Mouse (Mus musculus) midbrain, postnatal 0 days (tissue): ENCODE results near the gene Tfap2e. TPM values are rescaled to one million over a fixed set of nuclear protein-coding genes. Genes with fewer than 3 reads are reported as not detected.

ENCODE experiments used
- ATAC-seq: fragments of 200-750 bp; cut with Nextera tagmentation; 2 replicates; pipeline ENCODE4 v1.8.0; 2017; ENCODE audit warnings: moderate number of reproducible peaks, mild to moderate bottlenecking, moderate TSS enrichment, moderate library complexity; ENCODE audit not compliant: low FRiP score
- DNase-seq: peaks from one replicate; pipeline ENCODE4 v3.0.0-alpha.2; 2015; ENCODE audit warnings: low spot score
- H3K27ac ChIP-seq: fragments of 300-500 bp; sonication (generic); 2 replicates; pipeline ENCODE4 v1.5.1; 2014; ENCODE audit warnings: low read depth, mild to moderate bottlenecking, low read length, mixed read lengths
- H3K27me3 ChIP-seq: fragments of 300-500 bp; sonication (generic); 2 replicates; pipeline ENCODE4 v1.6.1; 2014; ENCODE audit warnings: low read length, control low read depth, mixed read lengths; ENCODE audit not compliant: insufficient read depth
- H3K36me3 ChIP-seq: fragments of 300-500 bp; sonication (generic); 2 replicates; pipeline ENCODE4 v1.6.1; 2014; ENCODE audit warnings: low read length, control low read depth, mixed read lengths; ENCODE audit not compliant: insufficient read depth
- H3K4me1 ChIP-seq: fragments of 300-500 bp; sonication (generic); 2 replicates; pipeline ENCODE4 v1.6.1; 2014; ENCODE audit warnings: mild to moderate bottlenecking, control low read depth, antibody characterized with exemption, low read length, mixed read lengths; ENCODE audit not compliant: insufficient read depth
- H3K4me2 ChIP-seq: fragments of 300-500 bp; sonication (generic); 2 replicates; pipeline ENCODE4 v1.6.1; 2014; ENCODE audit warnings: low read depth, mild to moderate bottlenecking, low read length, mixed read lengths; ENCODE audit not compliant: poor library complexity, severe bottlenecking
- H3K4me3 ChIP-seq: fragments of 300-500 bp; sonication (generic); 2 replicates; pipeline ENCODE4 v1.5.1; 2014; ENCODE audit warnings: low read depth, mild to moderate bottlenecking, low read length, moderate library complexity
- H3K9ac ChIP-seq: fragments of 300-500 bp; sonication (generic); replicated peaks from 2 replicates; pipeline ENCODE4 v1.6.1; 2014; ENCODE audit warnings: mild to moderate bottlenecking, low read length, moderate library complexity, mixed read lengths; ENCODE audit not compliant: poor library complexity, severe bottlenecking
- H3K9me3 ChIP-seq: fragments of 300-500 bp; sonication (generic); 2 replicates; pipeline ENCODE4 v1.6.1; 2016; ENCODE audit warnings: low read length, control low read depth
- CTCF ChIP-seq: IDR thresholded peaks from 2 replicates; pipeline ENCODE4 v1.5.1; 2016; ENCODE audit warnings: antibody characterized with exemption, mild to moderate bottlenecking
- WGBS: fragments of 180-500 bp; shearing (Covaris S2); extraction: QIAGEN DNeasy Blood & Tissue Kit; methylation state at CpG from one replicate; pipeline ENCODE4 v1.1.7; 2014; 5-methylcytosine and 5-hydroxymethylcytosine counted together
- polyA plus RNA-seq: library from polyadenylated mRNA; unstranded; fragments of >200 nt; fragmentation: Nextera tagmentation; extraction: Ambion mirVana; gene quantifications from 2 replicates; pipeline ENCODE4 v1.2.1, GENCODE M21; 2015
- total RNA-seq: library from RNA; depleted of rRNA; stranded (reverse); fragments of >200 nt; gene quantifications from 2 replicates; pipeline ENCODE4 v1.2.3, GENCODE M21; 2014

The Tfap2e gene
- total and polyA plus RNA-seq, 2 experiments from 2014 or later: 0.31 TPM; not detected in 1

DNA sequence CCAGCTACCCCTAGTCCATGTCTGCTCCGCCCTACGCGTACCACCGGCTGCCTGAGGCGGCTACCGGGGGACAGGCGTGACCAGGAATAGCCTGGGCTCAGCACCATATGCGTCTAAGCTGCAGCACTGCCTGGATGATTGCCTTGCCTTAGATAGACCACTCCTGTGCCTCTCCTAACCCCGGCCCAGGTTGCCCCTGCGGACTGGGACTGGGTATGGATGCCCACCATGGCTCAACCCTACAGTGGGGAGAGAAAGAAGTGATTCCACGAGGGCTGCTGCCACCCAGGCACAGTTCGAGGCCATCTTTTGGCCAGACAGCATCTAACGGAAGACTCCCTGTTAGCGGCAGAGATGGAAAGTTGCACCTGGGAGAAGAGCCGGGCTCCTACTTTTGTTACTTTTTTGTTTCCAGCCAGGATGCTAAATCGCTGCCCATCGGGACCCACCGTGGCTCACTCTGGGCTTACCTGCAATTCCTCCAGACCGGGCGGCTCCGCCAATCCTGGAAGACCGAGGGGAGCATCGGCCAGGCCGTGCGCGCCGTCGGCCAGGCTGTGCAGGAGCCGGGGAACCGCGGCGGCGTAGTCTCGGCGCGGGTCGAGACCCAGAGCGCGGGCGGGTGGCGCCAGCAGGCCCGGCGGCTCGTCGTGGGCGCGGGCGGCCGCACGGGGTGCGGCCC, 1.2 kb downstream of the Tfap2e start:
- H3K4me1 ChIP-seq: 0 out of 2 replicates have a peak, but pooled peaks cover 3% of the 10 kb centered on the region
- no peak overlapping the region for H3K9ac ChIP-seq
- peaks cover 87% of the 10 kb centered on the region for H3K27me3 ChIP-seq
- DNase-seq: no peak
- WGBS: 3% methylated on average over 51 of the region's 51 CpGs
- no peak for TF ChIP-seq CTCF
- no peaks in the 10 kb centered on the region for H3K9me3 ChIP-seq
- no peaks in the 10 kb centered on the region for H3K36me3 ChIP-seq
- H3K4me2 ChIP-seq: peak overlapping the region; percentile 41; the same call in 1 of the 2 replicates
- H3K4me3 ChIP-seq: peak overlapping the region; percentile 29; the same call in 1 of the 2 replicates
- no peak overlapping the region for H3K27ac ChIP-seq
- no peak for ATAC-seq

- no peak overlapping the region for H3K4me2 ChIP-seq
- WGBS: 3% methylated on average over 16 of the region's 16 CpGs
Measured at GRCm38 (mm10) chr4:126734001-126734603, 1.9 kb downstream of the Tfap2e start.

GRCm38 (mm10) chr4:126732531-126733380, 3.3 kb downstream of the Tfap2e start:
- Histone ChIP-seq H3K9ac (no peak overlapping the region), H3K27me3 (peaks cover 69% of the 10 kb centered on the region), H3K4me1 (0 out of 2 replicates have a peak, but pooled peaks cover 3% of the 10 kb centered on the region), H3K27ac (no peak overlapping the region), H3K36me3 (no peaks in the 10 kb centered on the region), H3K9me3 (no peaks in the 10 kb centered on the region), H3K4me3 (0 out of 2 replicates have a peak overlapping the region, but pooled peaks have one; percentile 3), H3K4me2 (peak overlapping the region; percentile 33; the same call in 1 of the 2 replicates)
- DNase-seq (no peak), ATAC-seq (no peak)
- no peak for TF ChIP-seq CTCF
- 4% methylated on average over 26 of the region's 26 CpGs for WGBS

More at GRCm38 (mm10) chr4:126734001-126734603, 1.9 kb downstream of the Tfap2e start:
- no peak overlapping the region; the same call in 1 of the 2 replicates for H3K4me3 ChIP-seq
- H3K36me3 ChIP-seq: no peaks in the 10 kb centered on the region
- H3K4me1 ChIP-seq: 0 out of 2 replicates have a peak, but pooled peaks cover 3% of the 10 kb centered on the region
- H3K27ac ChIP-seq: no peak overlapping the region
- no peaks in the 10 kb centered on the region for H3K9me3 ChIP-seq
- no peak for TF ChIP-seq CTCF
- H3K9ac ChIP-seq: no peak overlapping the region
- ATAC-seq (no peak), DNase-seq (no peak)
- H3K27me3 ChIP-seq: peaks cover 82% of the 10 kb centered on the region

- Histone ChIP-seq H3K27me3 (peaks cover 64% of the 10 kb centered on the region), H3K4me2 (peak overlapping the region; percentile 33; the same call in 1 of the 2 replicates), H3K9ac (no peak overlapping the region), H3K27ac (no peak overlapping the region), H3K9me3 (no peaks in the 10 kb centered on the region), H3K4me3 (0 out of 2 replicates have a peak overlapping the region, but pooled peaks have one; percentile 3), H3K36me3 (no peaks in the 10 kb centered on the region), H3K4me1 (0 out of 2 replicates have a peak, but pooled peaks cover 3% of the 10 kb centered on the region)
- no peak for DNase-seq
- WGBS: 2% methylated on average over 18 of the region's 18 CpGs
- ATAC-seq: no peak
- TF ChIP-seq CTCF: no peak
Measured at GRCm38 (mm10) chr4:126732111-126732510, 3.9 kb downstream of the Tfap2e start.

DNA sequence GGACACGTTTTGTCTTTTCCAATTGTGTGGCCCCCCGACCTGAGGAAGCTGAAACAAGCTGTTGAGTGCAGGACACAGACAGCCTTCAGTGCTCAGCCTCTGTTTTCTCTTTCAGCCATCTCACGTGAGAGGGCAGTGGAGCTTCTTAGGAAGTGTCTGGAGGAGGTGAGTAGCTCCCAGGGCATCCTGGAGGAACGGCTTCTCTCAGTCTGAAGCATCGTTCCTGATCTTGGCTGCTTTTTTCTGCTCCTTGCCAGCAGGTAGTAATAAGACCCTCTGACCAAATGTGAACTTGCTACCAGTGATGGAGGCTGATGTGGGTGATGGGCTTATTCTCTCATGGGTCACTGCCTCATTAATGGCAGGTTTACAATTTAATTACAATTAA, 28.6 kb downstream of the Tfap2e start:
- peaks cover 55% of the 10 kb centered on the region for H3K36me3 ChIP-seq

More for the DNA sequence above, 28.6 kb downstream of the Tfap2e start:
- no peak for TF ChIP-seq CTCF
- H3K4me1 ChIP-seq: no peaks in the 10 kb centered on the region
- H3K27ac ChIP-seq: no peak overlapping the region
- H3K4me2 ChIP-seq: no peak overlapping the region
- no peak for DNase-seq
- 32% methylated on average over 5 of the region's 5 CpGs for WGBS
- H3K9ac ChIP-seq: no peak overlapping the region
- H3K9me3 ChIP-seq: no peaks in the 10 kb centered on the region
- H3K4me3 ChIP-seq: no peak overlapping the region
- H3K27me3 ChIP-seq: no peaks in the 10 kb centered on the region
- ATAC-seq: no peak
